Mouse (Mus musculus) hindbrain, embryonic 16.5 days (tissue): ENCODE data around the gene Lig4. TPM values are rescaled to one million over a fixed set of nuclear protein-coding genes. Genes with fewer than 3 reads are reported as not detected.

ENCODE experiments used
- ATAC-seq: fragments of 200-750 bp; cut with Nextera tagmentation; 2 replicates; pipeline ENCODE4 v1.8.0; 2017; ENCODE audit warnings: moderate TSS enrichment, moderate library complexity
- H3K27ac ChIP-seq: fragments of 300-500 bp; sonication (generic); 2 replicates; pipeline ENCODE4 v1.5.1; 2014; ENCODE audit warnings: low read depth, mild to moderate bottlenecking, control low read depth, low read length, moderate library complexity
- H3K27me3 ChIP-seq: fragments of 300-500 bp; sonication (generic); replicated peaks from 2 replicates; pipeline ENCODE4 v1.6.1; 2014; ENCODE audit warnings: low read length; ENCODE audit not compliant: control insufficient read depth, insufficient read depth
- H3K36me3 ChIP-seq: fragments of 300-500 bp; sonication (generic); 2 replicates; pipeline ENCODE4 v1.6.1; 2014; ENCODE audit warnings: mild to moderate bottlenecking, low read length, moderate library complexity, mixed read lengths; ENCODE audit not compliant: control insufficient read depth, insufficient read depth
- H3K4me1 ChIP-seq: fragments of 300-500 bp; sonication (generic); 2 replicates; pipeline ENCODE4 v1.6.1; 2014; ENCODE audit warnings: low read depth, low read length; ENCODE audit not compliant: control insufficient read depth, insufficient read depth
- H3K4me2 ChIP-seq: fragments of 300-500 bp; sonication (generic); 2 replicates; pipeline ENCODE4 v1.6.1; 2014; ENCODE audit warnings: mild to moderate bottlenecking, low read length, control low read depth, moderate library complexity
- H3K4me3 ChIP-seq: fragments of 300-500 bp; sonication (generic); 2 replicates; pipeline ENCODE4 v1.5.1; 2014; ENCODE audit warnings: mild to moderate bottlenecking, low read length, control low read depth, moderate library complexity
- H3K9ac ChIP-seq: fragments of 300-500 bp; sonication (generic); 2 replicates; pipeline ENCODE4 v1.6.1; 2014; ENCODE audit warnings: low read depth, mild to moderate bottlenecking, control low read depth, low read length, moderate library complexity
- H3K9me3 ChIP-seq: fragments of 300-500 bp; sonication (generic); 2 replicates; pipeline ENCODE4 v1.6.1; 2014; ENCODE audit warnings: mild to moderate bottlenecking, low read length, moderate library complexity; ENCODE audit not compliant: control insufficient read depth
- whole genome bisulfite sequencing: fragments of 180-500 bp; shearing (Covaris S2); extraction: QIAGEN DNeasy Blood & Tissue Kit; methylation state at CpG from one replicate; pipeline ENCODE4 v1.1.7; 2014; 5-methylcytosine and 5-hydroxymethylcytosine counted together
- polyA plus RNA-seq: library from polyadenylated mRNA; unstranded; fragments of >200 nt; fragmentation: Nextera tagmentation; extraction: Ambion mirVana; gene quantifications from 2 replicates; pipeline ENCODE4 v1.2.1, GENCODE M21; 2015

Gene Lig4
- polyA plus RNA-seq, 1 experiment from 2014 or later, result 10.3 TPM

GRCm38 (mm10) chr8:9935574-9935973, 41.9 kb downstream of the Lig4 start:
- no peak overlapping the region for H3K4me2 ChIP-seq
- no peak for ATAC-seq
- no peaks in the 10 kb centered on the region for H3K36me3 ChIP-seq
- no peaks in the 10 kb centered on the region for H3K4me1 ChIP-seq
- no peak overlapping the region for H3K9ac ChIP-seq
- H3K27ac ChIP-seq, result no peak overlapping the region
- no peaks in the 10 kb centered on the region for H3K27me3 ChIP-seq
- H3K4me3 ChIP-seq, result no peak overlapping the region
- 72% methylated on average over 7 of the region's 7 CpGs for WGBS
- no peaks in the 10 kb centered on the region for H3K9me3 ChIP-seq

GRCm38 (mm10) chr8:9934891-9935565, 42.5 kb downstream of the Lig4 start:
- WGBS, result 42% methylated on average over 10 of the region's 10 CpGs
- ATAC-seq, result peak; percentile 54

GRCm38 (mm10) chr8:9932711-9933110, 44.8 kb downstream of the Lig4 start:
- no peak overlapping the region for H3K27ac ChIP-seq
- H3K9me3 ChIP-seq, result no peaks in the 10 kb centered on the region
- H3K4me3 ChIP-seq, result no peak overlapping the region
- H3K4me2 ChIP-seq, result no peak overlapping the region
- no peaks in the 10 kb centered on the region for H3K36me3 ChIP-seq
- H3K4me1 ChIP-seq, result no peaks in the 10 kb centered on the region
- no peak overlapping the region for H3K9ac ChIP-seq
- ATAC-seq, result no peak
- H3K27me3 ChIP-seq, result no peaks in the 10 kb centered on the region

More at GRCm38 (mm10) chr8:9934891-9935565, 42.5 kb downstream of the Lig4 start:
- H3K4me3 ChIP-seq, result no peak overlapping the region
- H3K27me3 ChIP-seq, result no peaks in the 10 kb centered on the region
- no peak overlapping the region for H3K9ac ChIP-seq
- H3K27ac ChIP-seq, result no peak overlapping the region
- H3K9me3 ChIP-seq, result no peaks in the 10 kb centered on the region
- no peak overlapping the region for H3K4me2 ChIP-seq
- H3K36me3 ChIP-seq, result no peaks in the 10 kb centered on the region
- no peaks in the 10 kb centered on the region for H3K4me1 ChIP-seq

GRCm38 (mm10) chr8:9929746-9930445, 47.6 kb downstream of the Lig4 start:
- Histone ChIP-seq H3K9ac (no peak overlapping the region), H3K27me3 (no peaks in the 10 kb centered on the region), H3K4me2 (no peak overlapping the region), H3K36me3 (no peaks in the 10 kb centered on the region), H3K4me3 (no peak overlapping the region), H3K9me3 (no peaks in the 10 kb centered on the region), H3K4me1 (no peaks in the 10 kb centered on the region), H3K27ac (no peak overlapping the region)
- peak; percentile 82 for ATAC-seq
- 63% methylated on average over 14 of the region's 14 CpGs for WGBS

Other genes starting within 250 kb of the Lig4 start
- gene Fam155a, start 206.5 kb downstream of the Lig4 start, polyA plus RNA-seq, result 25.7 and 30.3 TPM in 2 replicates
- gene Gm10217, start 113.4 kb downstream of the Lig4 start, polyA plus RNA-seq, result not detected in 2 replicates
- gene Abhd13, start within 50 bp of the Lig4 start, polyA plus RNA-seq, result 12.6 and 13.7 TPM in 2 replicates
- 0.22 and 0.61 TPM in 2 replicates for gene Tnfsf13b, start 28.8 kb upstream of the Lig4 start, polyA plus RNA-seq
- 4.6 and 6.1 TPM in 2 replicates for gene Myo16, start 176.2 kb upstream of the Lig4 start, polyA plus RNA-seq